Mouse (Mus musculus) brain, embryonic 14.5 days (tissue): ENCODE data around the gene Olfr1082. TPM values are rescaled to one million over a fixed set of nuclear protein-coding genes. Genes with fewer than 3 reads are reported as not detected.
"Not testable (repeated sequence)": the region's sequence is repeated elsewhere in the genome, so short reads cannot be mapped to it uniquely, and the experiment has no call there.

Experiments
- DNase-seq: peaks from one replicate; pipeline ENCODE4 v3.0.0-alpha.2; 2011; ENCODE audit warnings: low read depth
- polyA plus RNA-seq: library from polyadenylated mRNA; depleted of rRNA; stranded (reverse); fragments of >200 nt; gene quantifications from 2 replicates; pipeline ENCODE4 v1.2.3, GENCODE M21; 2012; rRNA removed

Gene Olfr1082
- polyA plus RNA-seq = not detected in 2 replicates

GRCm38 (mm10) chr2:86598866-86599265 is at the start of gene Olfr1082:
TSS of gene Olfr1082 (minus strand) at chr2:86598966.
- not testable (repeated sequence) for DNase-seq

DNA sequence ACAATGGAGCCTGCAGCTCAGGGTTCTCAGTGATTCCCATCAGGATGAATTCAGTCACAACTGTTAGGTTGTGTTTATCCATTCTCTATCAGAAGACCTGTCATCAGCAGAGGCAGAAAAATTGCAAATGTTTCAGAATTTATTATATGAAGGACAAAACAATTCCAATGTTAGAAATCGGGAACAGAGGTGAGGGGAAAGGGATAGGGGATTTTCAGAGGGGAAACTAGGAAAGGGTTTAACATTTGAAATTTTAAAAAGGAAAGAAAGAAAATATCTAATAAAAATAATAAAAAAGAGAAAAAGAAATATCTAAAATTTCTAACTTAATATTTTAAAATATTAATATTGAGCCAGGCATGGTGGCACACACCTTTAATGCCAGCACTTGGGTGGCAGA is 40.9 kb upstream of the Olfr1082 start, which contains the start of gene Olfr1084:
Olfr1084 (minus strand) TSS at position 101 of the 400 bp plus-strand sequence.
- DNase-seq = not testable (repeated sequence)

DNA sequence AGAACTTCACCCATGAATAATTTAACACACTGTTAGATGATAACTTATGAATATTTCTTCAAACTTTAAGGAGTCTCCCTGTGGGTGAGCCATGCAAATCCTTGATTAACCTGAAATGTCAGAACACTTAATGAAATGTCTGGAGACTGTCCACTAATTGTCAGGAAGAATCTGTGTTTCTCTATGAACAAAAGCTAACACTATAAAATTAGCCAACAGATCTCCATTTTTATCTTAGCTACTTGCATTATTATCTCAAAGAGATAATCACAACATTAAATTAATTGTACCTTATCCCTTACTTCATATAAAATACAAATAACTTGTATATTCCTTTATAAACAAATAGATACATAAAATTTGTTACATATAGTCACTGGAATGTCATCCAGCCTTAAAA is 40.6 kb downstream of the Olfr1082 start, which contains the start of gene Olfr1080:
Olfr1080 (minus strand) TSS at position 101 of the 400 bp plus-strand sequence.
- not testable (repeated sequence) for DNase-seq

Other genes starting within 250 kb of the Olfr1082 start
- gene Olfr1055, start 248.7 kb downstream of the Olfr1082 start, polyA plus RNA-seq = not detected in 2 replicates
- gene Olfr1056, start 236.5 kb downstream of the Olfr1082 start, polyA plus RNA-seq = not detected in 2 replicates
- gene Olfr1057, start 220.6 kb downstream of the Olfr1082 start, polyA plus RNA-seq = not detected in 2 replicates
- gene Olfr1058, start 210.4 kb downstream of the Olfr1082 start, polyA plus RNA-seq = not detected in 2 replicates
- gene Olfr1061, start 184.9 kb downstream of the Olfr1082 start, polyA plus RNA-seq = not detected in 2 replicates
- gene Olfr1062, start 172.2 kb downstream of the Olfr1082 start, polyA plus RNA-seq = not detected in 2 replicates
- not detected in 2 replicates for gene Olfr1065, start 148.4 kb downstream of the Olfr1082 start, polyA plus RNA-seq
- not detected in 2 replicates for gene Olfr1066, start 142.7 kb downstream of the Olfr1082 start, polyA plus RNA-seq
- gene Olfr228, start 111.6 kb downstream of the Olfr1082 start, polyA plus RNA-seq = not detected in 2 replicates
- not detected in 2 replicates for gene Olfr1076, start 90.5 kb downstream of the Olfr1082 start, polyA plus RNA-seq
- not detected in 2 replicates for gene Olfr1079, start 56.5 kb downstream of the Olfr1082 start, polyA plus RNA-seq
- not detected in 2 replicates for gene Olfr1080, start 40.7 kb downstream of the Olfr1082 start, polyA plus RNA-seq
- not detected in 2 replicates for gene Olfr1084, start 40.8 kb upstream of the Olfr1082 start, polyA plus RNA-seq
- not detected in 2 replicates for gene Olfr1085, start 63.1 kb upstream of the Olfr1082 start, polyA plus RNA-seq
- gene Olfr1086, start 81.1 kb upstream of the Olfr1082 start, polyA plus RNA-seq = not detected in 2 replicates
- gene Olfr1087, start 99.4 kb upstream of the Olfr1082 start, polyA plus RNA-seq = not detected in 2 replicates
- not detected in 2 replicates for gene Olfr1089, start 134.7 kb upstream of the Olfr1082 start, polyA plus RNA-seq
- gene Olfr1090, start 160.0 kb upstream of the Olfr1082 start, polyA plus RNA-seq = not detected in 2 replicates
- gene Olfr1093, start 183.5 kb upstream of the Olfr1082 start, polyA plus RNA-seq = not detected in 2 replicates
- gene Olfr141, start 211.1 kb upstream of the Olfr1082 start, polyA plus RNA-seq = not detected in 2 replicates
- not detected in 2 replicates for gene Olfr1094, start 225.7 kb upstream of the Olfr1082 start, polyA plus RNA-seq